Mouse (Mus musculus): ENCODE data around the gene Paxbp1. TPM values are rescaled to one million over a fixed set of nuclear protein-coding genes. Genes with fewer than 3 reads are reported as not detected.
"Not testable (repeated sequence)": the region's sequence is repeated elsewhere in the genome, so short reads cannot be mapped to it uniquely, and the experiment has no call there.

Gene Paxbp1
- 51.4 and 54.5 TPM in 2 replicates for polyA plus RNA-seq (2015; fragmentation: Nextera tagmentation; extraction: Ambion mirVana)

- Histone ChIP-seq H3K4me1 (ENCODE audit: insufficient read depth, low read length) (peaks cover 15% of the 10 kb centered on the region), H3K9ac (replicated peaks; ENCODE audit: low read length) (peak within 1 kb of the TSS; percentile 96), H3K4me2 (replicated peaks; ENCODE audit: low read depth, low read length) (peak within 1 kb of the TSS; percentile 79), H3K27me3 (ENCODE audit: insufficient read depth, low read length) (no peaks in the 10 kb centered on the region; the same call in 1 of the 2 replicates), H3K9me3 (ENCODE audit: low read length) (no peaks in the 10 kb centered on the region), H3K36me3 (ENCODE audit: insufficient read depth, low read length) (0 out of 2 replicates have a peak, but pooled peaks cover under 1% of the 10 kb centered on the region), H3K27ac (ENCODE audit: low read length) (peak within 1 kb of the TSS; percentile 97), H3K4me3 (ENCODE audit: low read length) (peak within 1 kb of the TSS; percentile 99)
- ATAC-seq (ENCODE audit: low FRiP score, low TSS enrichment), result peak; percentile 98
- WGBS, result 1% methylated on average over 64 of the region's 70 CpGs
Measured at GRCm38 (mm10) chr16:91044270-91045182, at the start of gene Paxbp1. Gene Paxbp1 (minus strand): TSS chr16:91044543.

- Histone ChIP-seq H3K27ac (ENCODE audit: low read length) (no peak overlapping the region), H3K4me2 (replicated peaks; ENCODE audit: low read depth, low read length) (no peak overlapping the region), H3K9ac (replicated peaks; ENCODE audit: low read length) (no peak overlapping the region), H3K27me3 (ENCODE audit: insufficient read depth, low read length) (peaks cover 9% of the 10 kb centered on the region; the same call in 1 of the 2 replicates), H3K4me3 (ENCODE audit: low read length) (no peak overlapping the region), H3K36me3 (ENCODE audit: insufficient read depth, low read length) (no peaks in the 10 kb centered on the region), H3K9me3 (ENCODE audit: low read length) (no peaks in the 10 kb centered on the region), H3K4me1 (ENCODE audit: insufficient read depth, low read length) (no peaks in the 10 kb centered on the region)
- 62% methylated on average over 4 of the region's 4 CpGs for WGBS
- no peak; the same call in 1 of the 2 replicates for ATAC-seq (ENCODE audit: low FRiP score, low TSS enrichment)
Measured at GRCm38 (mm10) chr16:91086642-91087306, 42.4 kb upstream of the Paxbp1 start.

- Histone ChIP-seq H3K4me2 (replicated peaks; ENCODE audit: low read depth, low read length) (no peak overlapping the region), H3K9me3 (ENCODE audit: low read length) (no peaks in the 10 kb centered on the region), H3K4me3 (ENCODE audit: low read length) (no peak overlapping the region), H3K9ac (replicated peaks; ENCODE audit: low read length) (no peak overlapping the region), H3K27me3 (ENCODE audit: insufficient read depth, low read length) (peaks cover 11% of the 10 kb centered on the region; the same call in 1 of the 2 replicates), H3K27ac (ENCODE audit: low read length) (no peak overlapping the region), H3K4me1 (ENCODE audit: insufficient read depth, low read length) (no peaks in the 10 kb centered on the region), H3K36me3 (ENCODE audit: insufficient read depth, low read length) (no peaks in the 10 kb centered on the region)
- ATAC-seq (ENCODE audit: low FRiP score, low TSS enrichment), result no peak
- 57% methylated on average over 17 of the region's 17 CpGs for WGBS
Measured at GRCm38 (mm10) chr16:91085239-91085825, 41.0 kb upstream of the Paxbp1 start.

DNA sequence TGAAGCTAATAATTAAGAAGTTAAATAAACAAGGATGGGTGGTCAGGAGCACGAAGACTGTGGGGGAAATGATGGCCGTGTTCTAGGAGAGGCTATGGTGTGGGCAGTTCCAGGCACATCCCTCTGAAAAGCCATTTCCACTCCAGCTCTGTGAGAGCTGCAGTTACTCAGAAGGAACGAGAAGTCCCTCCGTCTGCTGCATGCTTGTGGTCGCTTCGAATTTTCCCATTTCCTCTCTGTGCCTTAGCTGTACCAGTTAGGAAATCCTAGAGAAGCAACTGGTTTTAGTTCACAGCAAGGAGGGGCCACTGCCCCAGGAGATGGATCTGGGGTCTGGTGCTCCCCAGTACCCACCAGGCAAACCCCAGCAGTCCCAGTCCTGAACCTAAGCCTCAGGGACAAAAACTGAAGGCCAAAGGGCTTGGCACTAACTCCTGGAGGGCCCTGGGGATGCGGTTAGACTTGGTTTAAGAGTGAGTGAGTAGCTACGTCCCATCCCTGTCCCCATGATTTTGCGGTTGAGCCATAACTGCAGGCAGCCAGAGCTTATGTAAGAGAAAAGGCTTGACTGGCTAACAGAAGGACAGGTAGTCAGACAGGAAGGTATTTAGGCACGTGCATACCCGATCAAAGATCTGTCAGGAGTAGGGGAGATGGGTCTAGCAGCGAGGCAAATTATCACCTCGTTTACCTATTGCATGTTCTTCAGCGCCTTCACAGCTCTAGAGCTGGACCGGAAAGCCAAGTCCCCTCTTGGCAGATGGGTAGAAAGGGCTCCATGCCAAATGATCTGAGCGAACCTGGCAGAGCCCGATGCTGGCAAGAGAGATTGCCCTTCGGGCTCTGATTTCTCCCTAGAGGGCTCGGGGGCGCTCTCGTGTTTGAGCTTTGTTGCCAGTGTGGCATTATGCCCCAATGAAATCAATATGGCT, 40.2 kb upstream of the Paxbp1 start:
- Histone ChIP-seq H3K36me3 (ENCODE audit: insufficient read depth, low read length) (no peaks in the 10 kb centered on the region), H3K27me3 (ENCODE audit: insufficient read depth, low read length) (peaks cover 11% of the 10 kb centered on the region; the same call in 1 of the 2 replicates), H3K27ac (ENCODE audit: low read length) (no peak overlapping the region), H3K9ac (replicated peaks; ENCODE audit: low read length) (no peak overlapping the region), H3K9me3 (ENCODE audit: low read length) (no peaks in the 10 kb centered on the region), H3K4me1 (ENCODE audit: insufficient read depth, low read length) (no peaks in the 10 kb centered on the region), H3K4me2 (replicated peaks; ENCODE audit: low read depth, low read length) (no peak overlapping the region), H3K4me3 (ENCODE audit: low read length) (no peak overlapping the region)
- ATAC-seq (ENCODE audit: low FRiP score, low TSS enrichment), result no peak
- 85% methylated on average over 21 of the region's 21 CpGs for WGBS

DNA sequence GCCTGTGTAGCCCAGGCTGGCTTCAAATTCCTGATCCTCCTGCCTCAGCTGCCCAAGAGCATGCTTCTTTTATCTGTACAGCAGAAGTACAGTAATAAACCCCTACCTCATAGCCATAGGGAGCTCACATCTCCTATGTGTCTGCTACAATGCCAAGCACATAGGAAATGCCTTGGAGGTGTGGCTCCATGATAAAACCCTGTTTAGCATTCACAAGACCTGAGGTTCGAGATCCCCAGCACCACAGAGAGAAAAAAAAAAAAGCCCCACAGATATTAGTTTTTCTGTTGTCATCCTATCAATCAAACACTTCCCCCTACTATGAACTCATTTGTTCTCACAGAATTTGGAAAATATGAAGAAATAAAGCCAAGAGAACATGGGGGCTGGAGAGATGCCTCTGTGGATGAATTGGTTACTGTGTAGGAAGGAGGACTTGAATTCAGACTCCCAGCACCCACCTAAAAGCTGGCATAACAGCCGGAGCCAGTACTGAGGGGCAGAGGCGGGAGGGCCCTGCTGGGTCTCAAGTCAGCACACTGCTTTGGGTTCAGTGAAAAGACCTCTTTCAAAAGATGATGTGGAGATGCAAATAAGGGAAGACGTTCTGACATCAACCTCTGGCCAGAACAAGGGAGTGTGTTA, 38.8 kb upstream of the Paxbp1 start:
- H3K4me1 ChIP-seq (ENCODE audit: insufficient read depth, low read length), result no peaks in the 10 kb centered on the region
- no peak for ATAC-seq (ENCODE audit: low FRiP score, low TSS enrichment)
- no peak overlapping the region for H3K9ac ChIP-seq (replicated peaks; ENCODE audit: low read length)
- H3K27ac ChIP-seq (ENCODE audit: low read length), result no peak overlapping the region
- no peaks in the 10 kb centered on the region for H3K36me3 ChIP-seq (ENCODE audit: insufficient read depth, low read length)
- peaks cover 11% of the 10 kb centered on the region; the same call in 1 of the 2 replicates for H3K27me3 ChIP-seq (ENCODE audit: insufficient read depth, low read length)
- 69% methylated on average over 4 of the region's 4 CpGs for WGBS
- H3K4me3 ChIP-seq (ENCODE audit: low read length), result no peak overlapping the region
- H3K9me3 ChIP-seq (ENCODE audit: low read length), result peaks cover 3% of the 10 kb centered on the region; the same call in 1 of the 2 replicates
- H3K4me2 ChIP-seq (replicated peaks; ENCODE audit: low read depth, low read length), result no peak overlapping the region

GRCm38 (mm10) chr16:91081508-91081907, 37.2 kb upstream of the Paxbp1 start:
- Histone ChIP-seq H3K4me1 (ENCODE audit: insufficient read depth, low read length) (no peaks in the 10 kb centered on the region), H3K36me3 (ENCODE audit: insufficient read depth, low read length) (no peaks in the 10 kb centered on the region), H3K27me3 (ENCODE audit: insufficient read depth, low read length) (peaks cover 11% of the 10 kb centered on the region; the same call in 1 of the 2 replicates), H3K4me2 (replicated peaks; ENCODE audit: low read depth, low read length) (no peak overlapping the region), H3K9me3 (ENCODE audit: low read length) (peaks cover 5% of the 10 kb centered on the region; the same call in 1 of the 2 replicates), H3K9ac (replicated peaks; ENCODE audit: low read length) (no peak overlapping the region), H3K4me3 (ENCODE audit: low read length) (no peak overlapping the region), H3K27ac (ENCODE audit: low read length) (no peak overlapping the region)
- ATAC-seq (ENCODE audit: low FRiP score, low TSS enrichment), result no peak
- WGBS, result 27% methylated on average over 10 of the region's 12 CpGs

- Histone ChIP-seq H3K27ac (ENCODE audit: low read length) (no peak overlapping the region), H3K9ac (replicated peaks; ENCODE audit: low read length) (no peak overlapping the region), H3K9me3 (ENCODE audit: low read length) (peaks cover 5% of the 10 kb centered on the region; the same call in 1 of the 2 replicates), H3K36me3 (ENCODE audit: insufficient read depth, low read length) (no peaks in the 10 kb centered on the region), H3K27me3 (ENCODE audit: insufficient read depth, low read length) (no peaks in the 10 kb centered on the region), H3K4me2 (replicated peaks; ENCODE audit: low read depth, low read length) (no peak overlapping the region), H3K4me1 (ENCODE audit: insufficient read depth, low read length) (no peaks in the 10 kb centered on the region), H3K4me3 (ENCODE audit: low read length) (no peak overlapping the region)
- WGBS, result 75% methylated on average over 5 of the region's 5 CpGs
- ATAC-seq (ENCODE audit: low FRiP score, low TSS enrichment), result no peak
Measured at GRCm38 (mm10) chr16:91076180-91076579, 31.8 kb upstream of the Paxbp1 start.

GRCm38 (mm10) chr16:91075423-91075822, 31.1 kb upstream of the Paxbp1 start:
- H3K27me3 ChIP-seq (ENCODE audit: insufficient read depth, low read length); H3K9me3 ChIP-seq (ENCODE audit: low read length); ATAC-seq (ENCODE audit: low FRiP score, low TSS enrichment); H3K27ac ChIP-seq (ENCODE audit: low read length); H3K4me3 ChIP-seq (ENCODE audit: low read length); H3K36me3 ChIP-seq (ENCODE audit: insufficient read depth, low read length); H3K4me1 ChIP-seq (ENCODE audit: insufficient read depth, low read length); H3K9ac ChIP-seq (replicated peaks; ENCODE audit: low read length); H3K4me2 ChIP-seq (replicated peaks; ENCODE audit: low read depth, low read length): not testable (repeated sequence)
- 70% methylated on average over 8 of the region's 8 CpGs for WGBS

Measured in kidney, embryonic 16.5 days (tissue).